Mouse (Mus musculus) embryonic facial prominence, embryonic 11.5 days (tissue): ENCODE measurements around the gene Tmem56. TPM values are rescaled to one million over a fixed set of nuclear protein-coding genes. Genes with fewer than 3 reads are reported as not detected.

Source experiments
- ATAC-seq: fragments of 200-750 bp; cut with Nextera tagmentation; replicated peaks from 2 replicates; pipeline ENCODE4 v1.8.0; 2017; ENCODE audit warnings: low read depth; ENCODE audit not compliant: insufficient number of reproducible peaks, low FRiP score, low TSS enrichment
- DNase-seq: peaks from one replicate; pipeline ENCODE4 v3.0.0-alpha.2; 2015; ENCODE audit warnings: low spot score
- H3K27ac ChIP-seq: fragments of 300-500 bp; sonication (generic); replicated peaks from 2 replicates; pipeline ENCODE4 v1.5.1; 2014; ENCODE audit warnings: mild to moderate bottlenecking, low read depth, low read length, control low read depth
- H3K27me3 ChIP-seq: fragments of 300-500 bp; sonication (generic); 2 replicates; pipeline ENCODE4 v1.6.1; 2014; ENCODE audit warnings: mild to moderate bottlenecking, low read length, moderate library complexity, mixed read lengths; ENCODE audit not compliant: control insufficient read depth, insufficient read depth
- H3K36me3 ChIP-seq: fragments of 300-500 bp; sonication (generic); replicated peaks from 2 replicates; pipeline ENCODE4 v1.6.1; 2014; ENCODE audit warnings: low read depth, mild to moderate bottlenecking, low read length, moderate library complexity, mixed read lengths; ENCODE audit not compliant: control insufficient read depth, insufficient read depth
- H3K4me1 ChIP-seq: fragments of 300-500 bp; sonication (generic); 2 replicates; pipeline ENCODE4 v1.6.1; 2014; ENCODE audit warnings: low read length, mixed read lengths; ENCODE audit not compliant: control insufficient read depth, insufficient read depth
- H3K4me2 ChIP-seq: fragments of 300-500 bp; sonication (generic); 2 replicates; pipeline ENCODE4 v1.6.1; 2014; ENCODE audit warnings: low read depth, mild to moderate bottlenecking, control low read depth, low read length, moderate library complexity
- H3K4me3 ChIP-seq: fragments of 300-500 bp; sonication (generic); 2 replicates; pipeline ENCODE4 v1.5.1; 2014; ENCODE audit warnings: low read depth, low read length, control low read depth
- H3K9ac ChIP-seq: fragments of 300-500 bp; sonication (generic); replicated peaks from 2 replicates; pipeline ENCODE4 v1.6.1; 2014; ENCODE audit warnings: mild to moderate bottlenecking, control low read depth, low read length
- H3K9me3 ChIP-seq: fragments of 300-500 bp; sonication (generic); replicated peaks from 2 replicates; pipeline ENCODE4 v1.6.1; 2016; ENCODE audit warnings: mild to moderate bottlenecking, low read length, inconsistent platforms, mixed read lengths; ENCODE audit not compliant: control insufficient read depth
- WGBS: fragments of 180-500 bp; shearing (Covaris S2); extraction: QIAGEN DNeasy Blood & Tissue Kit; methylation state at CpG from one replicate; pipeline ENCODE4 v1.1.7; 2014; 5-methylcytosine and 5-hydroxymethylcytosine counted together
- polyA plus RNA-seq: library from polyadenylated mRNA; unstranded; fragments of >200 nt; fragmentation: Nextera tagmentation; extraction: Ambion mirVana; gene quantifications from 2 replicates; pipeline ENCODE4 v1.2.1, GENCODE M21; 2014

Gene Tmem56
- polyA plus RNA-seq: 0.90 and 1.6 TPM in 2 replicates

DNA sequence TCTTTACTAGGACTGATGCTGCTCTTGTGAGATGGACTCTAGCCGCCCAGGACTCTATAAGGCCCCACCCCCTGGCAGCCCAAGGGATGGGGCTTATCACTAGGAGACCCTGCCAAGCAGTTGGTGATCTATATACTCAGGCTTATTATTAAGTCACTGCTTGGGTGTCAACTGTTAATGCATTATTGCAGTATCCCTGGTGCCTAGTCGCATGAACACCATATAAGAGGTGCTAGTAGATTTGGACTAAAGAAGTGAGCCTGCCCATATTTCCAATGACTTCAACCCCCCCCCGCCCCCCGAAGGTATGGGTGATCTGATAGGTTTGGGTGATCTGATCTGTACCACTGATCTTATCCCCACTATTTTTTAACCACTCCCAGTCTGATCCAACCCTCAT is at the start of gene Tmem56:
Gene Tmem56 (minus strand): TSS at position 101 of the 400 bp plus-strand sequence.
- no peak for ATAC-seq
- WGBS: 87% methylated on average over 4 of the region's 4 CpGs
- H3K4me1 ChIP-seq: no peaks in the 10 kb centered on the region
- no peaks in the 10 kb centered on the region for H3K27me3 ChIP-seq
- no peak within 1 kb of the TSS for H3K27ac ChIP-seq
- no peak within 1 kb of the TSS for H3K4me3 ChIP-seq
- H3K9ac ChIP-seq: no peak within 1 kb of the TSS
- DNase-seq: no peak
- no peak within 1 kb of the TSS for H3K4me2 ChIP-seq
- H3K36me3 ChIP-seq: no peaks in the 10 kb centered on the region
- no peaks in the 10 kb centered on the region for H3K9me3 ChIP-seq

DNA sequence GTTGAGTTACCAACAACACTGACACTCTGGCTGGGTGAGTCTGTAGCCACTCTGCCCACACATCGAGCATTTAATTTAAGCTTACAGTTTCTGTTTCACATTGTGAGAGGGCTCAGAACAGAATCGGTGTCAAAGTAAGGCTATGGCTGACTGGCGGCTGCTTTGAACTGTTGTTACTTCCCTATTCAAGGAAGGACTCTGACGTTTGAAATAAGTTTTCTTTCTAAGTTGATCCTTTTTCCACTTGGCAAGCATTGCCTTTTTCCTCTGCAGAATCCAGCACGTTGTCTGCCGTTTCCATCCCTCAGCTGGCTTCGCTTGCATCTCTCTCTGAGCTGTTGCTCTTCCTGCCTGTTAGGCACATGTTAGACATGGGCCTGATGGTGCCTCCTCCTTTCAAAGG is 47.3 kb upstream of the Tmem56 start:
- H3K36me3 ChIP-seq: no peaks in the 10 kb centered on the region
- no peaks in the 10 kb centered on the region for H3K9me3 ChIP-seq
- no peaks in the 10 kb centered on the region for H3K27me3 ChIP-seq
- DNase-seq (no peak), ATAC-seq (no peak)
- no peaks in the 10 kb centered on the region for H3K4me1 ChIP-seq
- WGBS: 76% methylated on average over 7 of the region's 7 CpGs
- no peak overlapping the region for H3K4me2 ChIP-seq
- no peak overlapping the region for H3K4me3 ChIP-seq
- H3K27ac ChIP-seq: no peak overlapping the region
- H3K9ac ChIP-seq: no peak overlapping the region

DNA sequence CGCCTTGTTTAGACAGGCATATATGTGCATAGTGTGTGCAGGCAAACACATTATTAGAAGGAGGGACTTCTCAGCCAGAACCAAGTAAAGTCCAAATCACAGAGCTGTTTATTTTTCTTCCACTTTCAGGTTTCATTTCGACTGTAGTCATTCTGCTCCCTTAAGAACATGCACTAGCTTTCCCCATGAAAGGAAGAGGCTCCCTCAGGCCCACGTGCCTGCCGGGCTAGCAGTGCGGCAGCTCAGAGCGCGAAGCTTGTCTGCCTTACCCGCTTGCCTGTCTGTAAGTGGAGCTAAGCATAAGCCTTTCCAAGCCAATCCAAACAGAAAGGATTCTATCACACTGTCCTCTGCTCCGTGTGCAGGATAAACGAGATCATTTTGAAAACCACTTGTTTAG is 46.7 kb upstream of the Tmem56 start:
- Histone ChIP-seq H3K4me2 (no peak overlapping the region), H3K4me3 (no peak overlapping the region), H3K36me3 (no peaks in the 10 kb centered on the region), H3K27ac (no peak overlapping the region), H3K9me3 (no peaks in the 10 kb centered on the region), H3K27me3 (no peaks in the 10 kb centered on the region), H3K4me1 (no peaks in the 10 kb centered on the region), H3K9ac (no peak overlapping the region)
- 73% methylated on average over 10 of the region's 10 CpGs for WGBS
- DNase-seq: no peak
- ATAC-seq: no peak

DNA sequence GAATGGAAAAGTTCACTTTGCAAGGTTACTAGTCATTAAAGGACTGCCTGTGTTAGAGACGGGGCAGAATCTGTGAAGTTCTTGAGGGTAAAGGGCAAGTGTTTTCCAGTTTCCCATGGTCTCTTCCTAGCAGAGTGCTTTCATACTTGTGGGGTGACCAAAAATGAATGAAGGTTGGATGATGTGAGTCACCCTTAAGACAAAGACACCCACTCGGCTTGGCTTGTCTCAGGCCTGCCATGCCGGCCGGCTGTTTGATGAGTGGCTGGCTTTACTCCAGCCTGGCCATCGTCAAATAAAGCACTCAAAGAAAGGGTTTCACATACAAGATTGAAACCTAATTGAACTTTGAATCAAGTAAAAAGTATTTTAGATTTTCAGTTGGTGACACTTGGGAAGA is 44.5 kb upstream of the Tmem56 start:
- Histone ChIP-seq H3K4me1 (no peaks in the 10 kb centered on the region), H3K4me2 (no peak overlapping the region), H3K36me3 (no peaks in the 10 kb centered on the region; the same call in 1 of the 2 replicates), H3K27me3 (no peaks in the 10 kb centered on the region), H3K27ac (no peak overlapping the region), H3K9me3 (no peaks in the 10 kb centered on the region), H3K4me3 (no peak overlapping the region), H3K9ac (no peak overlapping the region)
- ATAC-seq: no peak
- WGBS: 91% methylated on average over 5 of the region's 5 CpGs
- DNase-seq: no peak

DNA sequence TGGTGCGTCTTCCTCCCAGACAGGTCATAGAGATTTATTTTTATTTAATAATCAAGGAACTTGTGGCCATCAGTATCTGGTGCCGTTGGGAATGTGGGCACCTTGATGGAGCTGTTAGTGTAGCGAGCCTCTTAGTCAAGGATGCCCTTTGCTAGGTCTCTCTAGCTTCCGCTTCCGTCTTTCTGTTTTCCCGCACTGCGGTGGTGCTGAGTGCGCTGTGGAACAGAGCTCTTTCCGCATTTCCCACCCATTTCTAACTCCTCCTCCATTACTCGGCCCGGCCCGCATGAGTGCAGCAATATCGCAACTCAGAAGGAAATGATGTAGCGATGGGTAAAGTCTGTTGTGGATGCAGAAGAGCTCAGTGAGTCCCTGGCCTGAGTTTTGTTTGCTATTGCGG is 40.5 kb upstream of the Tmem56 start:
- Histone ChIP-seq H3K4me1 (no peaks in the 10 kb centered on the region), H3K4me3 (no peak overlapping the region), H3K4me2 (no peak overlapping the region), H3K36me3 (no peaks in the 10 kb centered on the region; the same call in 1 of the 2 replicates), H3K9ac (no peak overlapping the region), H3K27ac (no peak overlapping the region), H3K9me3 (no peaks in the 10 kb centered on the region), H3K27me3 (no peaks in the 10 kb centered on the region)
- ATAC-seq: no peak
- 94% methylated on average over 15 of the region's 15 CpGs for WGBS
- DNase-seq: no peak

DNA sequence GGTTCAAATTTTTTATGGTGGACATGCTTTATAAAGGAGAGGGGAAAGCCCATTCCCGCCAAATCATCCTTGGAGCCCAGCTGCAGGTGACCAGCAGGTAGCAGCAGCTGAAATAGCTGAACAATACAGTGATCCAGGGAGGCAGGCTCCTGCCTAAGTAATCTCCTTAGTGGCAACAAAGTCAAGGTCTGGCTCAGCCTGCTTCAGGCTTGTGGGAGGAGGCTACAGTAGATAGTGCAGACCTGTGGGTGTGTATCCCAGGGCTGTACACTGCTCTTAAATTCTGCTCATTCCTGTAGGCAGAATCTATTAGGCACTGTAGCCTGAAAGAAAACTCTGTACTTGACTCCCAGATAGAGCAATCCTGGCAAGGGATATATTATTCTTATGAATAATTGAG is 38.0 kb upstream of the Tmem56 start:
- Histone ChIP-seq H3K9ac (no peak overlapping the region), H3K4me2 (no peak overlapping the region), H3K4me1 (no peaks in the 10 kb centered on the region), H3K4me3 (no peak overlapping the region), H3K27me3 (no peaks in the 10 kb centered on the region), H3K9me3 (no peaks in the 10 kb centered on the region), H3K27ac (no peak overlapping the region), H3K36me3 (no peaks in the 10 kb centered on the region; the same call in 1 of the 2 replicates)
- 81% methylated on average over 1 of the region's 1 CpGs for whole genome bisulfite sequencing
- DNase-seq (no peak), ATAC-seq (no peak)

DNA sequence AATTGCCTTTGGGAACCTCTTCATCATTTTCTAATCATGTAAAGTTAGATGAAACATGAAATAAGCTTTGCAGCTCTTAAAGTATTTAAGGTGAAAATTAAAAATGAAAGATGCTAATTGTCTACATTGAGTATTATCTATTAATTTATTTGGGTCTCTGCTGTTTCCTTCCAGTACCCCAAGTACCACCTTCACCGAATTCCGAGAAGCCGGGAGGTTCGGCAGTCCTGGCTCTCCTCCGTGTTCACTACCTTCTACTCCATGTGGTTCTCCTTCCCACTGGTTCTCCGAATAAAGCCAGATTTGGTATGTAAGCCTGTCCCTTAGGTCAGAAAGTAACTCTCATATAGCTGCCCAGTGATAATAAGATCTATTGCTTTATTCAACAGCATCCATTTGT is 37.0 kb upstream of the Tmem56 start:
- WGBS: 94% methylated on average over 6 of the region's 6 CpGs
- no peak overlapping the region for H3K4me3 ChIP-seq
- H3K27me3 ChIP-seq: no peaks in the 10 kb centered on the region
- ATAC-seq (no peak), DNase-seq (no peak)
- H3K9ac ChIP-seq: no peak overlapping the region
- no peaks in the 10 kb centered on the region for H3K4me1 ChIP-seq
- no peaks in the 10 kb centered on the region for H3K9me3 ChIP-seq
- H3K36me3 ChIP-seq: no peaks in the 10 kb centered on the region; the same call in 1 of the 2 replicates
- no peak overlapping the region for H3K27ac ChIP-seq
- H3K4me2 ChIP-seq: no peak overlapping the region

DNA sequence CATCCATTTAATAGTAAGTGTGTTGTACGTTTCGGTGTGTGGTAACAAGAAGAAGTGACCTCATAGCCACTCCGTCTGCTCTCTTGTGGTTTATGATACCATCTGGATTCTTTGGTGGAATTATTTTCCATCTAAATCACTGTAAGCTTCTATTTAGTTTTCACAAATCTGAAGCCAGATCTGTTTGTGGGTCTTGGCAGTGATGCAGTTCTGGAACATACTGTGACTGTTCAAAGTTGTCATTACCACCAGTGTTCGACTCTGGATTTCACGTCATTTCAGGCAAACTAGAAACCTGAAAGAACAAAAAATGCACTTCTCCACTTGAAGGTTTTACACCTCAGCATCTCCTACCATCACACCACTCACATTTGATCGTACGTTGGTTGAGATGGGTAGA is 32.6 kb upstream of the Tmem56 start:
- Histone ChIP-seq H3K27me3 (no peaks in the 10 kb centered on the region), H3K4me1 (no peaks in the 10 kb centered on the region), H3K27ac (no peak overlapping the region), H3K9me3 (no peaks in the 10 kb centered on the region), H3K4me2 (no peak overlapping the region), H3K9ac (no peak overlapping the region), H3K4me3 (no peak overlapping the region), H3K36me3 (no peaks in the 10 kb centered on the region)
- ATAC-seq: no peak
- no peak for DNase-seq
- WGBS: 97% methylated on average over 7 of the region's 7 CpGs
